Mouse (Mus musculus) thymus, adult 2 months (tissue): ENCODE data around the gene Atg9b.

Source experiments
- CTCF ChIP-seq: fragments of 200-500 bp; IDR thresholded peaks from 2 replicates; pipeline ENCODE4 v1.5.1; 2012; ENCODE audit warnings: mild to moderate bottlenecking, control low read depth, low read length, moderate library complexity, borderline replicate concordance; ENCODE audit not compliant: control insufficient read depth, poor library complexity, insufficient read depth; ENCODE audit errors: extremely low read depth
- POLR2A ChIP-seq: fragments of 200-500 bp; IDR thresholded peaks from 2 replicates; pipeline ENCODE4 v1.6.1; 2012; ENCODE audit warnings: mild to moderate bottlenecking, low read length, control low read depth, moderate library complexity; ENCODE audit not compliant: control insufficient read depth, poor library complexity, insufficient read depth; ENCODE audit errors: extremely low read depth

- TF ChIP-seq CTCF = 0 out of 2 replicates have a peak, but pooled peaks have one; percentile 0
- no peak for TF ChIP-seq POLR2A
Observed at GRCm38 (mm10) chr5:24413938-24414337, 22.0 kb upstream of the Atg9b start.
